Mouse (Mus musculus) limb, embryonic 14.5 days (tissue): Measurements from ENCODE around the gene Tceal8. TPM values are rescaled to one million over a fixed set of nuclear protein-coding genes. Genes with fewer than 3 reads are reported as not detected.
A peak's percentile ranks its signal among the peaks of the same experiment; 100 is the strongest.
"Not testable (repeated sequence)": the region's sequence is repeated elsewhere in the genome, so short reads cannot be mapped to it uniquely, and the experiment has no call there.

Experiments used
- ATAC-seq: fragments of 200-750 bp; cut with Nextera tagmentation; 2 replicates; pipeline ENCODE4 v1.8.0; 2017; ENCODE audit warnings: low read depth, moderate number of reproducible peaks, moderate TSS enrichment; ENCODE audit not compliant: low FRiP score
- DNase-seq: peaks from one replicate; pipeline ENCODE4 v3.0.0-alpha.2; 2015; ENCODE audit warnings: low spot score
- H3K27ac ChIP-seq: fragments of 300-500 bp; sonication (generic); replicated peaks from 2 replicates; pipeline ENCODE4 v1.5.1; 2014; ENCODE audit warnings: low read depth, mild to moderate bottlenecking, low read length, moderate library complexity, mixed read lengths
- H3K27me3 ChIP-seq: fragments of 300-500 bp; sonication (generic); 2 replicates; pipeline ENCODE4 v1.6.1; 2014; ENCODE audit warnings: low read length, mixed read lengths; ENCODE audit not compliant: control insufficient read depth, insufficient read depth
- H3K36me3 ChIP-seq: fragments of 300-500 bp; sonication (generic); 2 replicates; pipeline ENCODE4 v1.6.1; 2014; ENCODE audit warnings: mild to moderate bottlenecking, low read length, moderate library complexity, mixed read lengths; ENCODE audit not compliant: control insufficient read depth, insufficient read depth
- H3K4me1 ChIP-seq: fragments of 300-500 bp; sonication (generic); 2 replicates; pipeline ENCODE4 v1.6.1; 2014; ENCODE audit warnings: antibody characterized with exemption, low read length, mixed read lengths; ENCODE audit not compliant: control insufficient read depth, insufficient read depth
- H3K4me2 ChIP-seq: fragments of 300-500 bp; sonication (generic); replicated peaks from 2 replicates; pipeline ENCODE4 v1.6.1; 2014; ENCODE audit warnings: low read depth, mild to moderate bottlenecking, low read length, moderate library complexity; ENCODE audit not compliant: severe bottlenecking
- H3K4me3 ChIP-seq: fragments of 300-500 bp; sonication (generic); replicated peaks from 2 replicates; pipeline ENCODE4 v1.5.1; 2014; ENCODE audit warnings: low read length
- H3K9ac ChIP-seq: fragments of 300-500 bp; sonication (generic); 2 replicates; pipeline ENCODE4 v1.6.1; 2014; ENCODE audit warnings: mild to moderate bottlenecking, low read depth, low read length, moderate library complexity; ENCODE audit not compliant: severe bottlenecking
- H3K9me3 ChIP-seq: fragments of 300-500 bp; sonication (generic); 2 replicates; pipeline ENCODE4 v1.6.1; 2016; ENCODE audit warnings: low read length; ENCODE audit not compliant: control insufficient read depth
- POLR2A ChIP-seq: fragments of 200-500 bp; IDR thresholded peaks from 2 replicates; pipeline ENCODE4 v1.8.0; 2012; ENCODE audit warnings: inconsistent platforms, mild to moderate bottlenecking, moderate library complexity, borderline replicate concordance; ENCODE audit not compliant: insufficient read depth, insufficient read length; ENCODE audit errors: extremely low read depth
- WGBS: fragments of 180-500 bp; shearing (Covaris S2); extraction: QIAGEN DNeasy Blood & Tissue Kit; methylation state at CpG from one replicate; pipeline ENCODE4 v1.1.7; 2014; 5-methylcytosine and 5-hydroxymethylcytosine counted together
- polyA plus RNA-seq, 2 experiments: library from polyadenylated mRNA; depleted of rRNA in 1 of 2; stranded (reverse) in 1 of 2; unstranded in 1 of 2; fragments of >200 nt; fragmentation: Nextera tagmentation in 1 of 2; extraction: Ambion mirVana in 1 of 2; gene quantifications; 2 replicates each; pipeline versions ENCODE4 v1.2.1 to v1.2.3; 2012 to 2014

Gene Tceal8
- polyA plus RNA-seq (2012; rRNA removed) (110 and 148 TPM in 2 replicates), polyA plus RNA-seq (2014; fragmentation: Nextera tagmentation; extraction: Ambion mirVana) (203 and 216 TPM in 2 replicates)

- 19% methylated on average over 10 of the region's 10 CpGs for WGBS
- peak within 1 kb of the TSS; percentile 55 for H3K4me3 ChIP-seq
- H3K36me3 ChIP-seq = peaks cover 8% of the 10 kb centered on the region; the same call in 1 of the 2 replicates
- H3K27ac ChIP-seq = peak within 1 kb of the TSS; percentile 91
- H3K4me2 ChIP-seq = peak within 1 kb of the TSS; percentile 48
- DNase-seq = peak; percentile 95
- peak within 1 kb of the TSS; percentile 75 for H3K9ac ChIP-seq
- no peaks in the 10 kb centered on the region for H3K4me1 ChIP-seq
- peak; percentile 55; the same call in 1 of the 2 replicates for TF ChIP-seq POLR2A
- peak; percentile 97 for ATAC-seq
- no peaks in the 10 kb centered on the region for H3K27me3 ChIP-seq
- no peaks in the 10 kb centered on the region for H3K9me3 ChIP-seq
Observed at GRCm38 (mm10) chrX:136172118-136172551, at the start of gene Tceal8. Gene Tceal8 (minus strand): TSS chrX:136172342.

- Histone ChIP-seq H3K4me2 (no peak overlapping the region), H3K36me3 (no peaks in the 10 kb centered on the region), H3K9ac (no peak overlapping the region), H3K27ac (no peak overlapping the region), H3K9me3 (no peaks in the 10 kb centered on the region), H3K4me1 (no peaks in the 10 kb centered on the region), H3K27me3 (no peaks in the 10 kb centered on the region), H3K4me3 (no peak overlapping the region)
- ATAC-seq (no peak), DNase-seq (no peak)
- 14% methylated on average over 1 of the region's 1 CpGs for WGBS
- TF ChIP-seq POLR2A = no peak
Observed at GRCm38 (mm10) chrX:136216303-136216702, 44.2 kb upstream of the Tceal8 start.

GRCm38 (mm10) chrX:136214729-136215677 is 42.9 kb upstream of the Tceal8 start, which contains the start of the genes Tceal7 and Bex1:
Gene Tceal7 (plus strand): TSS chrX:136214779.
Gene Bex1 (minus strand): TSS chrX:136215513.
- not testable (repeated sequence) for H3K9ac ChIP-seq, H3K27ac ChIP-seq, H3K36me3 ChIP-seq, H3K9me3 ChIP-seq, DNase-seq, H3K4me1 ChIP-seq, H3K27me3 ChIP-seq
- peak within 1 kb of the TSS; percentile 28 for H3K4me3 ChIP-seq
- ATAC-seq = peak; percentile 67
- 30% methylated on average over 8 of the region's 67 CpGs for WGBS
- peak within 1 kb of the TSS; percentile 41 for H3K4me2 ChIP-seq

GRCm38 (mm10) chrX:136213396-136213795 is 41.3 kb upstream of the Tceal8 start:
- Histone ChIP-seq H3K27ac (no peak overlapping the region), H3K4me3 (no peak overlapping the region), H3K4me1 (no peaks in the 10 kb centered on the region), H3K36me3 (no peaks in the 10 kb centered on the region), H3K27me3 (no peaks in the 10 kb centered on the region), H3K9ac (no peak overlapping the region), H3K4me2 (no peak overlapping the region), H3K9me3 (no peaks in the 10 kb centered on the region)
- DNase-seq = no peak
- 82% methylated on average over 2 of the region's 2 CpGs for WGBS
- no peak for ATAC-seq
- TF ChIP-seq POLR2A = no peak

- DNase-seq (no peak), ATAC-seq (no peak)
- 79% methylated on average over 6 of the region's 6 CpGs for WGBS
- Histone ChIP-seq H3K27ac (no peak overlapping the region), H3K9ac (no peak overlapping the region), H3K27me3 (no peaks in the 10 kb centered on the region), H3K4me3 (no peak overlapping the region), H3K9me3 (no peaks in the 10 kb centered on the region), H3K4me2 (no peak overlapping the region), H3K4me1 (no peaks in the 10 kb centered on the region), H3K36me3 (no peaks in the 10 kb centered on the region)
- no peak for TF ChIP-seq POLR2A
Observed at GRCm38 (mm10) chrX:136204406-136204805, 32.3 kb upstream of the Tceal8 start.
